Mouse (Mus musculus): ENCODE measurements around the gene Cacng7. TPM values are rescaled to one million over a fixed set of nuclear protein-coding genes. Genes with fewer than 3 reads are reported as not detected.
A peak's percentile ranks its signal among the peaks of the same experiment; 100 is the strongest.

Cacng7 gene
- total RNA-seq, 2 experiments from 2014 or later = 5.9 to 6.7 TPM

DNA sequence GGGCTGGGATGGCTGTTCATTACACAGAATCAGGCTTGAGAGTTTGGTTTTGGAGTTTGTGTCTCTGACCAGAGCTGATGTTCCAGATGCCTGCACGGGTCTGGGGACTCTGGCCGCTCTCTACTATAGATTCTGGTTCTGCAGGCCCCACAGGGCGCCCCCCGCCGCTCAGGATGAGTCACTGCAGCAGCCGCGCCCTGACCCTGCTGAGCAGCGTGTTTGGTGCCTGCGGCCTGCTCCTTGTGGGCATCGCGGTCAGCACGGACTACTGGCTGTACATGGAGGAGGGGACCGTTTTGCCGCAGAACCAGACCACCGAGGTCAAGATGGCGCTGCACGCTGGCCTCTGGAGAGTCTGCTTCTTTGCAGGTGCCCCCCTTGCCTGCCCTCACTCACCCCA is 3.7 kb downstream of the Cacng7 start:
- no peak for DNase-seq
- intact Hi-C loops (cut with DNase I; ENCODE audit: low total_unique reads) = no loop called here

- intact Hi-C loops (cut with DNase I; ENCODE audit: low total_unique reads) = no loop called here
- no peak for DNase-seq
These were observed 5.7 kb downstream of the Cacng7 start for GRCm38 (mm10) chr7:3338286-3338935.

- intact Hi-C loops (cut with DNase I; ENCODE audit: low total_unique reads) = no loop called here
- DNase-seq = no peak
These were observed 6.3 kb downstream of the Cacng7 start for GRCm38 (mm10) chr7:3339010-3339409.

- intact Hi-C loops (cut with DNase I; ENCODE audit: low total_unique reads) = no loop called here
- DNase-seq = no peak
These were observed 11.1 kb downstream of the Cacng7 start for GRCm38 (mm10) chr7:3343861-3344260.

GRCm38 (mm10) chr7:3345301-3345700 is 12.5 kb downstream of the Cacng7 start:
- no peak for DNase-seq
- intact Hi-C loops (cut with DNase I; ENCODE audit: low total_unique reads) = no loop called here

GRCm38 (mm10) chr7:3347366-3348287 is 14.9 kb downstream of the Cacng7 start:
- intact Hi-C loops (cut with DNase I; ENCODE audit: low total_unique reads) = no loop called here
- DNase-seq = no peak

- DNase-seq = no peak
- intact Hi-C loops (cut with DNase I; ENCODE audit: low total_unique reads) = no loop called here
These were observed 15.6 kb downstream of the Cacng7 start for GRCm38 (mm10) chr7:3348326-3348725.

GRCm38 (mm10) chr7:3349775-3350174 is 17.0 kb downstream of the Cacng7 start:
- no peak for DNase-seq
- intact Hi-C loops (cut with DNase I; ENCODE audit: low total_unique reads) = no loop called here

- intact Hi-C loops (cut with DNase I; ENCODE audit: low total_unique reads) = no loop called here
- no peak for DNase-seq
These were observed 18.8 kb downstream of the Cacng7 start for GRCm38 (mm10) chr7:3351536-3351935.

DNA sequence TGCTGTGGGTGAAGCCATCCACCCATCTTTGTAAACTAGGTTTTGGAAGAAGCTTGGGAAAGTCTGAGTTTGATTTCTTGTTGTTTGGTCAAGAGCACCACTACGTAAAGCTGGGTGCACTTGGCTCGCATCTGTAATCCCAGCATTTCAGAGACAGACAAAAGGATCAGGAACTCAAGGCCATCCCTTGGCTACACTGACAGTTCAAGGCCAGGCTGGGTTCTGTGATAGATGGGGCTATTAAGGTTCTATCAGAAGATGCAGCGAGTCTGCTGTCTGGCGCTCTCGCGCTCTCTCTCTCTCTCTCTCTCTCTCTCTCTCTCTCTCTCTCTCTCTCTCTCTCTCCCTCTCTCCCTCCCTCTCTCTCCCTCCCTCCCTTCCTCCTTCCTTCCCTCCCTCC is 22.1 kb downstream of the Cacng7 start:
- intact Hi-C loops (cut with DNase I; ENCODE audit: low total_unique reads) = no loop called here
- DNase-seq = no peak

- DNase-seq = no peak
- intact Hi-C loops (cut with DNase I; ENCODE audit: low total_unique reads) = no loop called here
These were observed 27.9 kb downstream of the Cacng7 start for GRCm38 (mm10) chr7:3360678-3361077.

DNA sequence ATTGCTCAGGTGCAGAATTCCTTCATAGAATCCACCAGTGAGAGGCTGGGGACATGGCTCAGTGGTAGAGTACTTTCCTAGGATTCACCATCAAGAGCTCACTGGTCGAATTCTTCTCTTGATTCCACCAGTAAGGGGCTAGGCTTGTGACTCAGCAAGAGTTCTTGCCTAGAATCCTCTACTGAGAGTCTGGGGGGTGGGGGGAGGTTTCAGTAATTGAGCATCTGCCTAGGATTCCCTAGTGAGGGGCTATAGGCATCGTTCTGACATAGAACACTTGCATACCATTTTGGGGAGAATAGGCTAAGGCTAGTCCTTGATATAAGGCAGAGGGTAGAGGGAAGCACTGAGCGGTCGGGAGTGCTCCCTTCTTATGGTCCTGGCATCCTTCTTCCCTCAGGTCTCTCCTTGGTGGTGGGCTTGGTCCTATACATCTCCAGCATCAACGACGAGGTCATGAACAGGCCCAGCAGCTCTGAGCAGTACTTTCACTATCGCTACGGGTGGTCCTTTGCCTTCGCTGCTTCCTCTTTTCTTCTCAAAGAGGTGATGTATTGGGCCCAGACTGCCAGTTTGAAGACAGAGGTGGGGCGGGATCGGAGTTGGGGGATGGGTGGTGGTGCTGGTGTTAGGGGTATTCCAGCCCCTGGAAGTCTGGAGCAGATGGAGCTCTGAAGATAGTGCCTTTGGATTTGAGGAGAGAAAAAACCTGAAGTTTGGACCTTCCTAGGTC is 33.0 kb downstream of the Cacng7 start:
- intact Hi-C loops (cut with DNase I; ENCODE audit: low total_unique reads) = no loop called here
- no peak for DNase-seq

DNA sequence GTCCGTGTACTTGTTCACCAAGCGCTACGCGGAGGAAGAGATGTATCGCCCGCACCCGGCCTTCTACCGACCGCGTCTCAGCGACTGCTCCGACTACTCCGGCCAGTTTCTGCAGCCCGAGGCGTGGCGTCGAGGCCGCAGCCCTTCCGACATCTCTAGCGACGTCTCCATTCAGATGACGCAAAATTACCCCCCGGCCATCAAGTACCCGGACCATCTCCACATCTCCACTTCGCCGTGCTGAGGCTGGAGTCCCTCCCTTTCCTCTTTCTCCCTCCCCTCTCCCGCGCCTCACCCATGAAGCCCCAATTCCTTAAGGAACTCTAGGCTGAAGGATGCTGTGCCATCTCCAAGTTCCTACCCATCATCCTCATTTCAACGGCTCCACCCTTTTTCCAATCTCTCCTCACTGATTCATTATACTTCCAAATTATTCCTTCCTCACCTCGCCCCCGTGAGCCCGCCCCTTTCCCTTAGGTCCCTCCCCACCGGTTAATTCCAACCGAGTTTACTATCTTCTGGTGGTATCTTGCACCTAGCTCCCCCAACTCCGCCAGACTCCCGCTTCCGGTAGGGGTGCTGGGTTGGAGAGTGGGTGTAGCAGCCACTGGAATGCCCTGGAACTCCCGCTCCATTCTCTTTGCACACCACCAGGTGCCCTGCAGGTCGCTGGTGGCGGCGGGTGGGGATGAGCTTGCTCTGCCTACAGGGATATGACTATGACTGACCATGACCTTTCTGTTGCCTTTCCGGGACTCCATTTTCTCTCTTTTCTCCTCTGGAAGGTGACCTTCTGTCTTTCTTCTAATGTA is 34.2 kb downstream of the Cacng7 start:
- DNase-seq = no peak
- intact Hi-C loops (cut with DNase I; ENCODE audit: low total_unique reads) = no loop called here

DNA sequence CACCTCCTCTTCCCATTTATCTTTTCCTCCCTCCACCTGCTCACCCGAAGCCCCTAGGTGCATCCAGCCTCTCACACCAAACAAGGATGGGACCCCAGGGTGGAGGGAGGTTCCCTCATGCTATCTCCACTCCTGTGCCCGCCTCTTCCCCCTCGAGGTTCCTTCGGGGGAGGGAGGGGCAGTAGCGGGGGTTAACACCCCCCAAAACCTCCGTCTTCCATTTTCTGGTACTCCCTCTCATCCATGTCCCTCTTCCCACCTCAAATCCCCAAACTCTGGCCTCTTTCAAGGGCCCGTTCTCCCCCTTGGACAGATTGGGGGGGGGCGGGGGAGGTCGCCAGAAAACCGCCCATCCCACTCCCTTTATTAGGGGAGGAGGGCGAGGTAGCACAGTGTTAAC is 34.8 kb downstream of the Cacng7 start:
- intact Hi-C loops (cut with DNase I; ENCODE audit: low total_unique reads) = no loop called here
- DNase-seq = no peak

- no peak for DNase-seq
- intact Hi-C loops (cut with DNase I; ENCODE audit: low total_unique reads) = no loop called here
These were observed 35.6 kb downstream of the Cacng7 start for GRCm38 (mm10) chr7:3368311-3368710.

DNA sequence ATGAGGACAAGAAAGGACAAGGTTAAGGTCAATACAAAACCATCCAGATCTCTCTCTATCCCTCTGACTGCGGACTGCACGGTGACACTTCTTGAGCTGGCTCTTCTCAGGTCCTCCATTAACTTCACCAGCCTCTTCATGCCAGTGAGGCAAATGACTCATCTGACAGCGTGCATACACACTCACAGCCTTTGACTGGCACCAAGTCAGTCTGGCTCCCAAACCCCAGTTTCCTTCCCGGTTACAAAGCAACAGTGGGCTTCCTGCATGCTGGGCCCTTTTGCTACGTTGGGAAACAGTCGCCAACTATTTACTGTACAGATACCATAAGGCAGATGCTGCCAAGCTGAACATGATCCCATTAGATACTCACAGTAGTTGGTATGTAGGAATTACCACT is 36.4 kb downstream of the Cacng7 start:
- DNase-seq = no peak
- intact Hi-C loops (cut with DNase I; ENCODE audit: low total_unique reads) = no loop called here

- no peak for DNase-seq
These were observed 37.7 kb downstream of the Cacng7 start for GRCm38 (mm10) chr7:3370407-3370806.

DNA sequence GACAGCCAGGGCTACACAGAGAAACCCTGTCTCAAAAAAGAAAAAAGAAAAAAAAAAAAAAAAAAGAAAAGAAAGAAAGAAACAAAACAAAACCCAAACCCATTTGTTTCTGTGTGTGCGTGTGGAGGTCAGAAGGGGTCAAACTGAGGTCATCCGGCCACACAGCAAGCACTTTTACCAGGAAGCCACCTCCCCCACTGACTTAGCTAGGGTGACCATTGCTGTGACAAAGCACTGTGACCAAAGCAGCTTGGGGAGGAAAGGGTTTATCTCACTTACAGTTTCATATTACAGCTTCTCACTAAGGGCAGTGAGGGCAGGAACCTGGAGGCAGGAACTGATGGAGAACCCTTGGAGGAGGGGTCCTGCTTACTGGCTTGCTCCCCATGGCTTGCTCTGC is 39.6 kb downstream of the Cacng7 start:
- DNase-seq = no peak
- intact Hi-C loops (cut with DNase I; ENCODE audit: low total_unique reads) = no loop called here

More at GRCm38 (mm10) chr7:3370407-3370806, 37.7 kb downstream of the Cacng7 start:
- intact Hi-C loops (cut with DNase I; ENCODE audit: low total_unique reads) = no loop called here

GRCm38 (mm10) chr7:3373754-3374153 is 41.0 kb downstream of the Cacng7 start:
- intact Hi-C loops (cut with DNase I; ENCODE audit: low total_unique reads) = no loop called here
- no peak for DNase-seq

DNA sequence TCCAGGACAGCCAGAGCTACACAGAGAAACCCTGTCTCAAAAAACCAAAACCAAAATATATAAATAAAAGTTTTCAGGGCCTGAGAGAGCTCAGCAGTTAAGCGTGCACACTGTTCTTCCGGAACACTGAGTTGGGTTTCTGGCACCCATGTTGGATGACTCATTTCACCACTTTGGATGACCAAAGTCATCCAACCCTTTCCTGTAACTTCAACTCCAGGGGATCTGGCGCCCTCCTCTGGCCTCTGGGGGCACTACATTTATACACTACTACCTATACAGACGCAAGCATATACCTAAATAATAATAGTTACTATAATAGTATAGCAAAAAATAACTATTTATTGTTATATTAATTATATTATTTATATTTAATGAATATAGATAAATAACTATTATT is 44.1 kb downstream of the Cacng7 start:
- DNase-seq = peak; percentile 66
- intact Hi-C loops (cut with DNase I; ENCODE audit: low total_unique reads) = no loop called here
